Mouse (Mus musculus) skeletal muscle tissue, adult 2 months (tissue): ENCODE results near the gene Rhebl1.

ENCODE experiments used
- DNase-seq: peaks from one replicate; pipeline ENCODE4 v3.0.0-alpha.2; 2012; ENCODE audit warnings: low read depth, low spot score

The Rhebl1 gene

GRCm38 (mm10) chr15:98851229-98851818 is 43.0 kb downstream of the Rhebl1 start:
- no peak for DNase-seq

DNA sequence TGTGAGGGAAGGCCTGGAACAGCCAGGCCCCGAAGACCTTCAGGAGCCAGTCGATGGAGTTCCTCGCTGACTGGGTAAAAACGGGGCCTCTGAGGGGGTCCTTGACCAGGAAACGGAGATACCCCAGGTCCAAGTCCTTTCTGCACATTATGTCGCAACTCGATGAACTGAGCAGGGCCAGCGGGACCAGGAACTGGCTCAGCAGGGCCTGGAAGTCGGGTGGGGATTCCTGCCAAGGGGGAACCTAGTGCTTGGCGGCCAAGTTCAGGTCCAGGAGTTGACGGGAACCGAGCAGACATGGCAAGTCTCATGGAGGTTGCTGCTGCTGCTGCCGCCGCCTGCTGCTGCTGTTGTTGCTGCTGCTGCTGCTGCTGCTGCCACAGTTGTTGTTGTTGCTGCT is 43.7 kb downstream of the Rhebl1 start:
- no peak for DNase-seq

DNA sequence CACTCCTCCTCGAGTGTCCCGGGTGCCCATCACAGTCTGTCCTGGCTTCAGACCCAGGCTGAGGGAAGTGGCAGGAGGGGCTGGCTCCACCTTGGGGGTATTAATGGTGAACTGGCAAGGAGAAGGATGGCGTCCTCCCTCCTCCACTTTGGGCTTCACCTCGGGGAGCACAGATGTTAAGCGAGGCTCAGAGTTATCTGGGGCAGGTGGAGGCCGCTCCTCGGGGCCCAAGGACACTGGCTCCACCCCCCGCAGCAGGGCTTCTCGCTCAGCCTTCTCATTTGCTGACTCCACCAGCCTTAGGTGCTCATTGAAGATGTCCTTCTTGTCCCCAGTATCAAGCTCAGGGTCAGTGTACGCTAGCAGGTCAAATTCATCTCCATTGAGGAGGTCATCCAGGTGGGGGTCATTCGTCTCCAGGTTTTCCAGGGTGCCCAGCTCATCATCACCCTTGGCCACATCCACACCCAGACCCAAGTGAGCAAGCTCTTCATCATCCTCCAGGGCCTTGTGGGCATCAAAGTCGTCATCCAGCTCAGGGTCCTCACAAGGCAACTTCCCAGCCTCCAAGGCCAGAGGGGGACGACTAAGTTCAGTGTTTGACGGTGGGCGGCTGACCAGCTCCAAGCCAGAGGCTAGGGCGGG is 44.3 kb downstream of the Rhebl1 start:
- DNase-seq = no peak

GRCm38 (mm10) chr15:98849165-98849564 is 45.2 kb downstream of the Rhebl1 start:
- DNase-seq = no peak

- DNase-seq = no peak
Observed at GRCm38 (mm10) chr15:98846140-98846539, 48.2 kb downstream of the Rhebl1 start.

GRCm38 (mm10) chr15:98845149-98845548 is 49.2 kb downstream of the Rhebl1 start:
- DNase-seq = no peak

DNA sequence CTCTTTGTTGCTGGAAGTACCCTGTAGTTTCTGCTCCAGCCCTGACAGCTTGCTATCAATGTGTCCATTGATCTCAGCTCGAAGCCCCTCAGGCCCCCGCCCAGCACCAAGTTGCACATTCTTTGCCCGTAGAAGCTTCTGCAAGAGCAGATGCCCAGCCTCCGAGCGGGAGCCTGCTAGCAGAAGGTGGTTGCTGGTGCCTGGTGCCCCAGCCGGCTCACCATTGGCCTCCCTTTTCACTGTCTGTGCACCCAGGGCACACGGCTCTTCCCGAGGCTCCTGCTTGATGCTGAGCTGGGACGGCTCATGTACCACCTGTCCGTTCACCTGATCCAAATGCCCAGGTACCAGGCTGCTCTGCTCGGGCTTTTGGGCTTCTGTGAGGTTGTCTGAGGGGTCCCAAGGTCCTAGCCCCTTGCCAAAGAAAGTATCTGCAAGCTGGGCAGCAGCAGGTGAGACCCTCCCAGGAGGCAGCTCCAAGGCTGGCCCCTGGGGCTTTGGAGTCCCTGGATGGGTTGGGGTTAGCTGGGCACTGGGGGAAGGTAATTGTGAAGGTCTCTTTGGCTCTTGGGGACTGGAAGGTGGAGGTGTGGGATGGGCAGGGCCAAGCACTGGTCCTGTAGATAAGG is 50.6 kb downstream of the Rhebl1 start:
- no peak for DNase-seq

- DNase-seq = no peak
Observed at GRCm38 (mm10) chr15:98839671-98840585, 54.4 kb downstream of the Rhebl1 start.

DNA sequence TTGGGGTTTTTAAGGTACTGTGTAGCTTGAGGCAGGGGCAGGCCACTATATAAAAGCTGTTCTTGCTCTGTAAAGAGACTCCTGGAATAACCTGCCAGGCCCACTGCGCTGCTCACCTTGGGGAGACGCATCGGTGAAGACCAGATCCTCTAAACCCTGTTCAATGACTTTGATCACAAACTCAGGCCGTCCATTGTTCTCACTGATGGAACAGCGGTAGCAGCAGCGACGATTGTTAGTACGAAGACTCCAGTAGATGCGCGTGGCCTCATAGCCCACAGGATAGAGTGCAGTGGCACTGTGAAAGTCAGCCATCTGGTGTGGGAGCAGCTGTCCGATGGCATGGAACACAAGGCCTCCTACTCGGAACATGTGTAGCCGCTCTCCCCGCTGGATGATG is 55.2 kb downstream of the Rhebl1 start:
- no peak for DNase-seq

DNA sequence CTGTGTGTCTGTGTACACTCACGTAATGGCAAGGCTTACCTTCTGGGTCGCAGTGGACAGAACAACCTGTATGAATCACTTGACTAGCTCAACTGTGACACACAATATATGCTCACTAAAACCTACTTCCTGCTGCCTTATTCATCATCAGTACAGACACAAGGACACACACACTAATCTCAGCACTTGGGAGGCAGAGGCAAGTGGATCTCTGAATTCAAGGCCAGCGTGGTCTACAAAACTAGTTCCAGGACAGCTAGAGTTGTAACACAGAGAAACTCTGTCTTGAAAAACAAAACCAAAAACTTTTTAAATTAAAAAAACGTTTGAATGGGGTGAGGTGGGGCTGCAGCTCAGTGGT is 56.6 kb downstream of the Rhebl1 start:
- DNase-seq = no peak

DNA sequence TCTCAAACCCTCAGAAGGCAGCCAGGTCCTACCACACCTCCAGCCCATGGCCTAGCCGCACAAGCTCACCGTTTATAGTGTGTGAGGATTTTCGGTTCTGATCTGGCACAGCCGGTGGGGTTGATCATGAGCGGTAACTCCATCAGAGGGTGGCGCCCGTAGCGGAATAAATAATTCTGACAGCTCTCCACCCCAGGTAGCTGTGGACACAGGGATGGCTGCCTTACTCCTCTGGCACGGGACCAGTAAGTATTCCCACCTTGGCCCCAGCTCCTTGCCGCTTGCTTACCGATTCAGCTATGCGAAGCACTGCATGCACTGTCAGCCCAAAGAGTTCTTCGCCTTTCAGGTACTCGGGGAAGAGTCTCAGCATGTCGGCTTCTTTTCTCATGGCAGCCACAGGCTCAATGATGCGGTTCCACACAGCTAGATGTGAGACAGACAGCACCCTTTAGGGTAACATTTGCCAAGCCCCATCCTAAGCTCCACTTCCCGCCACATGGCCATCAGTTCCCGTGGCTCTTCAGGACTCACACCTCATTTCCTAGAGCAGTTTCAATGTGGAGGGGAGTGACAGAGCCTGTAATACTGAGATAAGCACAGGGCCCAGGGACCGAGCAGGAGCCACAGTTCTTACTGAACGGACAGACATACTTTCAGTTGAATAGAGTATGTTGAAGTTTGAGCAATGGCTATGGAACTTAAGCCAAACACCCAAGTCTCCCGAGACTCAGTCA is 57.2 kb downstream of the Rhebl1 start:
- DNase-seq = no peak

GRCm38 (mm10) chr15:98835291-98835690 is 59.0 kb downstream of the Rhebl1 start:
- no peak for DNase-seq

DNA sequence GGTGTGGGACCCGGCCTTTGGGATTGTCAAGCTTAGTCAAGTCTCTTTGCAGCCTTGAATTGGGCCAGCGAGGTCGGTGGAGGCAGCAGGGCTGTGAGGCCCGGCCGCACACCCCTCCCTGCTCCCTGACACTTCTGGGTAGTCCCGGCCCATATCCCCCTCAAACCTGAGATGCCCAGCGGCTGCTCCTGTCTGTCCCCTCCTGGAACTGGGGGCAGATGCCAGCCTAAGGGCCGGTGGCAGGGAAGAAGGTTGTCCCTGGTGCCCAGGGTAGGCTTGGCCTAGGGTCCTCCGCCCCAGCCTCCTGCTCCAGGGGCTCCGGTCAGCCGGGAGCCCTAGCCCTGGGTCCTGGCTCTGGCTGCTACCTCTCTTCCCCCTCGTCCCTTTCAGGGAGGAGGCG is 60.3 kb downstream of the Rhebl1 start:
- no peak for DNase-seq

- no peak for DNase-seq
Observed at GRCm38 (mm10) chr15:98833281-98833680, 61.1 kb downstream of the Rhebl1 start.

GRCm38 (mm10) chr15:98832161-98833058 is 61.9 kb downstream of the Rhebl1 start:
- DNase-seq = no peak

- DNase-seq = no peak
Observed at GRCm38 (mm10) chr15:98831684-98832035, 62.7 kb downstream of the Rhebl1 start.

- DNase-seq = peak; percentile 93
Observed at GRCm38 (mm10) chr15:98830736-98831683, 63.3 kb downstream of the Rhebl1 start, which contains the start of gene Prkag1. Gene Prkag1 (minus strand): TSS chr15:98831521.
